Mouse (Mus musculus): ENCODE measurements at regions not wholly inside any gene's neighbourhood (a gene's known extent, or its start where the extent isn't known, plus 50 kb on each side); places are given as distances from the start of the nearest gene placed in this dataset.

DNA sequence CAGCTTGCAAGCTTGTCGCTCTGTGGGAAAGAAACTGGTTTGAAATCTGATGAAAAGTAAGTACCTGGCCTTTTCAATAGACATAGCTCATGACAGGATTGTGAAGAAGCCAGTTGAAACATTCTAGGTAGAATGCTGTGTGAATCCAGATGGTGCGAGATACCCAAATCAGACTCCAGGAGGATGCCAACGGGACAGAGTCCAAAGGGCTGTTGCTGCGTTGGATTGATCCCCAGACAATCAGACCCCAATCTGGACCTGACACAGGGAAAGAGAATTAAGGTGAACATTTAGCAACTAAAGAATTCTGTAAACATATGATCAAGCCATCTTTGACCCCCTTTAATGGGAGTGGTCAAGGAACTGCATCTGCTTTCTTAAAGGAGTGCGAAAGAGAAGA, 296.6 kb upstream of the Gm15217 start:
- no peaks in the 10 kb centered on the region for H3K9me3 ChIP-seq (ENCODE audit: low read length)
- H3K4me1 ChIP-seq (replicated peaks; ENCODE audit: low read depth, low read length), result no peaks in the 10 kb centered on the region
- H3K36me3 ChIP-seq (ENCODE audit: insufficient read depth, low read length), result no peaks in the 10 kb centered on the region
- no peak overlapping the region for H3K4me3 ChIP-seq (replicated peaks; ENCODE audit: low read length)
- H3K27me3 ChIP-seq (ENCODE audit: insufficient read depth, low read length), result no peaks in the 10 kb centered on the region
- TF ChIP-seq CTCF (conservative IDR thresholded peaks at IDR 0.05; ENCODE audit: low read length) (no peak), POU5F1 (IDR thresholded peaks at IDR 0.05; ENCODE audit: borderline replicate concordance, low read length) (no peak), NANOG (IDR thresholded peaks at IDR 0.05; ENCODE audit: borderline replicate concordance, low read length) (no peak)

GRCm38 (mm10) chr14:46088968-46089691, 290.1 kb upstream of the Gm15217 start:
- Histone ChIP-seq H3K36me3 (ENCODE audit: insufficient read depth, low read length) (no peaks in the 10 kb centered on the region), H3K27me3 (ENCODE audit: insufficient read depth, low read length) (no peaks in the 10 kb centered on the region), H3K9me3 (ENCODE audit: low read length) (no peaks in the 10 kb centered on the region; the same call in 1 of the 2 replicates), H3K4me3 (replicated peaks; ENCODE audit: low read length) (no peak overlapping the region), H3K4me1 (replicated peaks; ENCODE audit: low read depth, low read length) (no peaks in the 10 kb centered on the region)
- TF ChIP-seq POU5F1 (IDR thresholded peaks at IDR 0.05; ENCODE audit: borderline replicate concordance, low read length) (no peak), NANOG (IDR thresholded peaks at IDR 0.05; ENCODE audit: borderline replicate concordance, low read length) (no peak), CTCF (conservative IDR thresholded peaks at IDR 0.05; ENCODE audit: low read length) (no peak)

DNA sequence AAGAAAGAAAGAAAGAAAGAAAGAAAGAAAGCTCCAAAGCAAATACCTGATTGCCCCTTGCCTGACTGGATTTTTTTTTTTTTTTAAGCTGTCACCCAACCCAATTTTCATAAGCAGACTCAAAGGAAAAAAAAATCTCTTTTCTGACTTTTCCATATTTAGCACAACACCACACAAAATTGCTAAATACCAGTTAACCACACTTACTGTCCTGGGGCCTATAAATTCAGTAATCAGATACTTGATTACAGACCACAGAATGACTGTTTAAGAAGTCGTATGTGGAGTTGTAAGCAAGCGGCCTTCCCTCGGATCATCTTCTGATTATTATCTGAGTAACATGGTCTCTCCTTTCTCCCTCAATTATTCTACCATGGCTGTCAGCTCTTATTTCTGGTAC, 263.3 kb upstream of the Gm15217 start:
- no peak overlapping the region for H3K4me3 ChIP-seq (replicated peaks; ENCODE audit: low read length)
- H3K9me3 ChIP-seq (ENCODE audit: low read length), result no peaks in the 10 kb centered on the region
- no peaks in the 10 kb centered on the region for H3K36me3 ChIP-seq (ENCODE audit: insufficient read depth, low read length)
- H3K4me1 ChIP-seq (replicated peaks; ENCODE audit: low read depth, low read length), result no peaks in the 10 kb centered on the region
- no peak for TF ChIP-seq CTCF (conservative IDR thresholded peaks at IDR 0.05; ENCODE audit: low read length)
- TF ChIP-seq POU5F1 (IDR thresholded peaks at IDR 0.05; ENCODE audit: borderline replicate concordance, low read length), result no peak
- TF ChIP-seq NANOG (IDR thresholded peaks at IDR 0.05; ENCODE audit: borderline replicate concordance, low read length), result no peak
- no peaks in the 10 kb centered on the region for H3K27me3 ChIP-seq (ENCODE audit: insufficient read depth, low read length)

DNA sequence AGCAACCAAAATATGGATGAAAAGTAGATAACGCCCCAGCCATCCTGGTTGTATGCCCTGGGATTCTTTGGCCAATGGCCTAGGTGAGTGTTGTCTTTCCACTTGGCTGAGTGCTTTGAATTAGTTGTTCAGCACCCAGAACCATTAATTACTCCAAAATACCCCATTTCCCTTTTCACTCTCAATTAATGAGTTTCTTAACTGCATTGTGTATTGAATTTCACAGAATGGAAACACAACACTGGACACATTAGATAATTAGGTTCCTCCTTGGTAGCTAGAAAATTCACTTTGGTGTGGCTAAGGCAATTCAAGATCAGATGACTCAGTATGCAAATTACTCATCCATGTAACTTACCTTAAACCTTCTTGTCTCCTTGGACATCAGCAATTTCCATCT, 252.7 kb upstream of the Gm15217 start:
- no peaks in the 10 kb centered on the region for H3K27me3 ChIP-seq (ENCODE audit: insufficient read depth, low read length)
- no peak overlapping the region for H3K4me3 ChIP-seq (replicated peaks; ENCODE audit: low read length)
- H3K9me3 ChIP-seq (ENCODE audit: low read length), result no peaks in the 10 kb centered on the region; the same call in 1 of the 2 replicates
- H3K36me3 ChIP-seq (ENCODE audit: insufficient read depth, low read length), result no peaks in the 10 kb centered on the region
- TF ChIP-seq POU5F1 (IDR thresholded peaks at IDR 0.05; ENCODE audit: borderline replicate concordance, low read length) (no peak), CTCF (conservative IDR thresholded peaks at IDR 0.05; ENCODE audit: low read length) (no peak), NANOG (IDR thresholded peaks at IDR 0.05; ENCODE audit: borderline replicate concordance, low read length) (no peak)
- H3K4me1 ChIP-seq (replicated peaks; ENCODE audit: low read depth, low read length), result no peaks in the 10 kb centered on the region

- Histone ChIP-seq H3K36me3 (ENCODE audit: insufficient read depth, low read length) (no peaks in the 10 kb centered on the region), H3K4me3 (replicated peaks; ENCODE audit: low read length) (no peak overlapping the region), H3K27me3 (ENCODE audit: insufficient read depth, low read length) (no peaks in the 10 kb centered on the region), H3K4me1 (replicated peaks; ENCODE audit: low read depth, low read length) (no peaks in the 10 kb centered on the region), H3K9me3 (ENCODE audit: low read length) (no peaks in the 10 kb centered on the region; the same call in 1 of the 2 replicates)
- TF ChIP-seq CTCF (conservative IDR thresholded peaks at IDR 0.05; ENCODE audit: low read length), result no peak
- no peak for TF ChIP-seq NANOG (IDR thresholded peaks at IDR 0.05; ENCODE audit: borderline replicate concordance, low read length)
- no peak for TF ChIP-seq POU5F1 (IDR thresholded peaks at IDR 0.05; ENCODE audit: borderline replicate concordance, low read length)
These were observed 249.5 kb upstream of the Gm15217 start for GRCm38 (mm10) chr14:46129762-46130161.

DNA sequence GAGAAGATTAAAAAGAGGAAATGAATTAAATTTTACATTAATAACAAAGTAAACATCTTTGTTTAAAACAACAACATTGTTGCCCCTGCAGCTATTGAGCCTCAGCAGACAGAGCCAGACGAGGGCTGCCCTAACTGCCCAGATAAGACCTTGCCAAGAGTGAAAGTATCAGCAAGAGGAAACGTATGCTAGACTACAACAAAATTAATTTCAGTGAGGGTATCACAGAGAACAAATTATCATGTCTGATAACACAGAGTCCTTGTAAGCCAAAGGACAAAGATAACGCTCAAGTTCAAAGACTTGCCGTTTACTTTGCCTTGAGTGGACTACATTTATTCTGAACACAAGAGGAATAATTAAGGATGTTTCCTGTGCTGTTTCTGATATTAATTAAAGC, 235.0 kb upstream of the Gm15217 start:
- Histone ChIP-seq H3K4me3 (replicated peaks; ENCODE audit: low read length) (no peak overlapping the region), H3K9me3 (ENCODE audit: low read length) (no peaks in the 10 kb centered on the region), H3K36me3 (ENCODE audit: insufficient read depth, low read length) (no peaks in the 10 kb centered on the region), H3K27me3 (ENCODE audit: insufficient read depth, low read length) (no peaks in the 10 kb centered on the region), H3K4me1 (replicated peaks; ENCODE audit: low read depth, low read length) (no peaks in the 10 kb centered on the region)
- TF ChIP-seq CTCF (conservative IDR thresholded peaks at IDR 0.05; ENCODE audit: low read length) (no peak), NANOG (IDR thresholded peaks at IDR 0.05; ENCODE audit: borderline replicate concordance, low read length) (no peak), POU5F1 (IDR thresholded peaks at IDR 0.05; ENCODE audit: borderline replicate concordance, low read length) (no peak)

- Histone ChIP-seq H3K4me1 (replicated peaks; ENCODE audit: low read depth, low read length) (no peaks in the 10 kb centered on the region), H3K27me3 (ENCODE audit: insufficient read depth, low read length) (no peaks in the 10 kb centered on the region), H3K36me3 (ENCODE audit: insufficient read depth, low read length) (no peaks in the 10 kb centered on the region), H3K4me3 (replicated peaks; ENCODE audit: low read length) (no peak overlapping the region), H3K9me3 (ENCODE audit: low read length) (no peaks in the 10 kb centered on the region)
- no peak for TF ChIP-seq POU5F1 (IDR thresholded peaks at IDR 0.05; ENCODE audit: borderline replicate concordance, low read length)
- no peak for TF ChIP-seq CTCF (conservative IDR thresholded peaks at IDR 0.05; ENCODE audit: low read length)
- no peak for TF ChIP-seq NANOG (IDR thresholded peaks at IDR 0.05; ENCODE audit: borderline replicate concordance, low read length)
These were observed 234.5 kb upstream of the Gm15217 start for GRCm38 (mm10) chr14:46144707-46145106.

- H3K36me3 ChIP-seq (ENCODE audit: insufficient read depth, low read length), result no peaks in the 10 kb centered on the region
- H3K9me3 ChIP-seq (ENCODE audit: low read length), result no peaks in the 10 kb centered on the region
- H3K4me1 ChIP-seq (replicated peaks; ENCODE audit: low read depth, low read length), result no peaks in the 10 kb centered on the region
- no peak overlapping the region for H3K4me3 ChIP-seq (replicated peaks; ENCODE audit: low read length)
- TF ChIP-seq CTCF (conservative IDR thresholded peaks at IDR 0.05; ENCODE audit: low read length) (no peak), NANOG (IDR thresholded peaks at IDR 0.05; ENCODE audit: borderline replicate concordance, low read length) (no peak), POU5F1 (IDR thresholded peaks at IDR 0.05; ENCODE audit: borderline replicate concordance, low read length) (no peak)
- no peaks in the 10 kb centered on the region for H3K27me3 ChIP-seq (ENCODE audit: insufficient read depth, low read length)
These were observed 233.6 kb upstream of the Gm15217 start for GRCm38 (mm10) chr14:46145584-46145983.

All from E14TG2a.4 (cell line).